Mouse (Mus musculus): Measurements from ENCODE around the gene Apol8.
A peak's percentile ranks its signal among the peaks of the same experiment; 100 is the strongest.

Apol8 gene

GRCm38 (mm10) chr15:77785807-77786206, 29.0 kb upstream of the Apol8 start:
- no peak for DNase-seq (ENCODE audit: low spot score)

- no peak for DNase-seq (ENCODE audit: low spot score)
These were observed 27.4 kb upstream of the Apol8 start for GRCm38 (mm10) chr15:77784039-77784824.

GRCm38 (mm10) chr15:77782449-77783014, 25.7 kb upstream of the Apol8 start:
- DNase-seq (ENCODE audit: low spot score), result peak; percentile 26

- peak; percentile 77 for DNase-seq (ENCODE audit: low spot score)
These were observed 18.6 kb upstream of the Apol8 start for GRCm38 (mm10) chr15:77775186-77775963.

GRCm38 (mm10) chr15:77774303-77774702, 17.5 kb upstream of the Apol8 start:
- no peak for DNase-seq (ENCODE audit: low spot score)

GRCm38 (mm10) chr15:77773099-77773915, 16.5 kb upstream of the Apol8 start:
- DNase-seq (ENCODE audit: low spot score), result peak; percentile 47

- no peak for DNase-seq (ENCODE audit: low spot score)
These were observed 14.1 kb upstream of the Apol8 start for GRCm38 (mm10) chr15:77770942-77771341.

GRCm38 (mm10) chr15:77770341-77770740, 13.5 kb upstream of the Apol8 start:
- no peak for DNase-seq (ENCODE audit: low spot score)

GRCm38 (mm10) chr15:77766981-77767380, 10.2 kb upstream of the Apol8 start:
- no peak for DNase-seq (ENCODE audit: low spot score)

- no peak for DNase-seq (ENCODE audit: low spot score)
These were observed 8.8 kb upstream of the Apol8 start for GRCm38 (mm10) chr15:77765484-77766093.

GRCm38 (mm10) chr15:77764391-77765006, 7.7 kb upstream of the Apol8 start:
- no peak for DNase-seq (ENCODE audit: low spot score)

GRCm38 (mm10) chr15:77763702-77764101, 6.9 kb upstream of the Apol8 start:
- no peak for DNase-seq (ENCODE audit: low spot score)

GRCm38 (mm10) chr15:77763050-77763449, 6.2 kb upstream of the Apol8 start:
- no peak for DNase-seq (ENCODE audit: low spot score)

- DNase-seq (ENCODE audit: low spot score), result no peak
These were observed 5.0 kb upstream of the Apol8 start for GRCm38 (mm10) chr15:77761561-77762380.

- DNase-seq (ENCODE audit: low spot score), result no peak
These were observed 4.3 kb upstream of the Apol8 start for GRCm38 (mm10) chr15:77761083-77761482.

- no peak for DNase-seq (ENCODE audit: low spot score)
These were observed 3.2 kb upstream of the Apol8 start for GRCm38 (mm10) chr15:77760037-77760436.

- no peak for DNase-seq (ENCODE audit: low spot score)
These were observed 903 bp upstream of the Apol8 start for GRCm38 (mm10) chr15:77757586-77758226.

GRCm38 (mm10) chr15:77756081-77756480, 722 bp downstream of the Apol8 start:
- peak; percentile 37 for DNase-seq (ENCODE audit: low spot score)

GRCm38 (mm10) chr15:77755132-77755531, 1.7 kb downstream of the Apol8 start:
- peak; percentile 65 for DNase-seq (ENCODE audit: low spot score)

- no peak for DNase-seq (ENCODE audit: low spot score)
These were observed 4.4 kb downstream of the Apol8 start for GRCm38 (mm10) chr15:77752443-77752842.
